Mouse (Mus musculus) midbrain, embryonic 13.5 days (tissue): ENCODE measurements around the gene Ralgapa2. TPM values are rescaled to one million over a fixed set of nuclear protein-coding genes. Genes with fewer than 3 reads are reported as not detected.

Experiments used
- ATAC-seq: fragments of 200-750 bp; cut with Nextera tagmentation; 2 replicates; pipeline ENCODE4 v1.8.0; 2017; ENCODE audit warnings: mild to moderate bottlenecking, moderate TSS enrichment, moderate library complexity
- H3K27ac ChIP-seq: fragments of 300-500 bp; sonication (generic); 2 replicates; pipeline ENCODE4 v1.5.1; 2015; ENCODE audit warnings: inconsistent platforms, mild to moderate bottlenecking, moderate library complexity
- H3K27me3 ChIP-seq: fragments of 300-500 bp; sonication (generic); 2 replicates; pipeline ENCODE4 v1.6.1; 2015; ENCODE audit warnings: mild to moderate bottlenecking, inconsistent platforms
- H3K36me3 ChIP-seq: fragments of 300-500 bp; sonication (generic); 2 replicates; pipeline ENCODE4 v1.6.1; 2015; ENCODE audit warnings: mild to moderate bottlenecking, inconsistent platforms
- H3K4me1 ChIP-seq: fragments of 300-500 bp; sonication (generic); replicated peaks from 2 replicates; pipeline ENCODE4 v1.6.1; 2015; ENCODE audit warnings: inconsistent platforms
- H3K4me2 ChIP-seq: fragments of 300-500 bp; sonication (generic); replicated peaks from 2 replicates; pipeline ENCODE4 v1.6.1; 2015; ENCODE audit warnings: moderate library complexity, mild to moderate bottlenecking, inconsistent platforms
- H3K4me3 ChIP-seq: fragments of 300-500 bp; sonication (generic); replicated peaks from 2 replicates; pipeline ENCODE4 v1.5.1; 2015; ENCODE audit warnings: mild to moderate bottlenecking, inconsistent platforms
- H3K9ac ChIP-seq: fragments of 300-500 bp; sonication (generic); replicated peaks from 2 replicates; pipeline ENCODE4 v1.6.1; 2015; ENCODE audit warnings: mild to moderate bottlenecking, inconsistent platforms
- H3K9me3 ChIP-seq: fragments of 300-500 bp; sonication (generic); 2 replicates; pipeline ENCODE4 v1.6.1; 2016; ENCODE audit warnings: mild to moderate bottlenecking, inconsistent platforms
- WGBS: fragments of 180-500 bp; shearing (Covaris S2); methylation state at CpG from one replicate; pipeline ENCODE4 v1.1.7; 2015; 5-methylcytosine and 5-hydroxymethylcytosine counted together
- polyA plus RNA-seq: library from polyadenylated mRNA; unstranded; fragments of >200 nt; fragmentation: Nextera tagmentation; extraction: Ambion mirVana; gene quantifications from 2 replicates; pipeline ENCODE4 v1.2.1, GENCODE M21; 2015

The Ralgapa2 gene
- polyA plus RNA-seq, 1 experiment from 2014 or later, result 11.7 TPM

- Histone ChIP-seq H3K27ac (peak overlapping the region; percentile 40; the same call in 1 of the 2 replicates), H3K4me3 (no peak overlapping the region), H3K4me1 (peaks cover 49% of the 10 kb centered on the region), H3K27me3 (peaks cover 4% of the 10 kb centered on the region; the same call in 1 of the 2 replicates), H3K4me2 (no peak overlapping the region), H3K36me3 (no peaks in the 10 kb centered on the region), H3K9ac (no peak overlapping the region; the same call in 1 of the 2 replicates), H3K9me3 (no peaks in the 10 kb centered on the region)
- 60% methylated on average over 5 of the region's 5 CpGs for WGBS
- ATAC-seq, result 0 out of 2 replicates have a peak, but pooled peaks have one; percentile 35
These were observed 180.2 kb downstream of the Ralgapa2 start for GRCm38 (mm10) chr2:146331894-146332476.

- no peaks in the 10 kb centered on the region for H3K36me3 ChIP-seq
- peak overlapping the region; percentile 52 for H3K27ac ChIP-seq
- H3K4me2 ChIP-seq, result no peak overlapping the region
- H3K27me3 ChIP-seq, result peaks cover 4% of the 10 kb centered on the region; the same call in 1 of the 2 replicates
- no peak overlapping the region for H3K9ac ChIP-seq
- ATAC-seq, result peak; percentile 94
- H3K4me1 ChIP-seq, result peaks cover 46% of the 10 kb centered on the region
- no peaks in the 10 kb centered on the region for H3K9me3 ChIP-seq
- H3K4me3 ChIP-seq, result no peak overlapping the region
- 7% methylated on average over 8 of the region's 8 CpGs for WGBS
These were observed 181.3 kb downstream of the Ralgapa2 start for GRCm38 (mm10) chr2:146330772-146331281.

GRCm38 (mm10) chr2:146330101-146330500 lies 182.0 kb downstream of the Ralgapa2 start:
- no peak overlapping the region for H3K9ac ChIP-seq
- H3K27ac ChIP-seq, result peak overlapping the region; percentile 52; the same call in 1 of the 2 replicates
- ATAC-seq, result no peak
- peaks cover 49% of the 10 kb centered on the region for H3K4me1 ChIP-seq
- peaks cover 4% of the 10 kb centered on the region; the same call in 1 of the 2 replicates for H3K27me3 ChIP-seq
- WGBS, result 92% methylated on average over 1 of the region's 1 CpGs
- no peak overlapping the region for H3K4me3 ChIP-seq
- H3K9me3 ChIP-seq, result no peaks in the 10 kb centered on the region
- no peaks in the 10 kb centered on the region for H3K36me3 ChIP-seq
- H3K4me2 ChIP-seq, result no peak overlapping the region

GRCm38 (mm10) chr2:146326654-146327053 lies 185.5 kb downstream of the Ralgapa2 start:
- Histone ChIP-seq H3K27me3 (no peaks in the 10 kb centered on the region; the same call in 1 of the 2 replicates), H3K36me3 (no peaks in the 10 kb centered on the region), H3K9me3 (no peaks in the 10 kb centered on the region), H3K9ac (no peak overlapping the region), H3K4me2 (no peak overlapping the region), H3K4me3 (no peak overlapping the region), H3K4me1 (peaks cover 57% of the 10 kb centered on the region), H3K27ac (no peak overlapping the region)
- no peak for ATAC-seq
- WGBS, result 21% methylated on average over 1 of the region's 1 CpGs

- H3K4me1 ChIP-seq, result peaks cover 43% of the 10 kb centered on the region
- H3K4me3 ChIP-seq, result no peak overlapping the region
- H3K36me3 ChIP-seq, result no peaks in the 10 kb centered on the region
- H3K27me3 ChIP-seq, result no peaks in the 10 kb centered on the region; the same call in 1 of the 2 replicates
- H3K27ac ChIP-seq, result peak overlapping the region; percentile 85
- H3K4me2 ChIP-seq, result peak overlapping the region; percentile 32
- no peaks in the 10 kb centered on the region for H3K9me3 ChIP-seq
- ATAC-seq, result peak; percentile 89
- WGBS, result 3% methylated on average over 15 of the region's 15 CpGs
- peak overlapping the region; percentile 50 for H3K9ac ChIP-seq
These were observed 187.0 kb downstream of the Ralgapa2 start for GRCm38 (mm10) chr2:146324907-146325715.

GRCm38 (mm10) chr2:146324140-146324906 lies 187.8 kb downstream of the Ralgapa2 start:
- ATAC-seq, result peak; percentile 44
- peak overlapping the region; percentile 85 for H3K27ac ChIP-seq
- peaks cover 35% of the 10 kb centered on the region for H3K4me1 ChIP-seq
- H3K27me3 ChIP-seq, result no peaks in the 10 kb centered on the region; the same call in 1 of the 2 replicates
- no peak overlapping the region for H3K4me3 ChIP-seq
- no peaks in the 10 kb centered on the region for H3K9me3 ChIP-seq
- H3K9ac ChIP-seq, result peak overlapping the region; percentile 50
- WGBS, result 40% methylated on average over 3 of the region's 3 CpGs
- peak overlapping the region; percentile 32 for H3K4me2 ChIP-seq
- no peaks in the 10 kb centered on the region for H3K36me3 ChIP-seq

GRCm38 (mm10) chr2:146323528-146323927 lies 188.6 kb downstream of the Ralgapa2 start:
- no peaks in the 10 kb centered on the region for H3K9me3 ChIP-seq
- WGBS, result 88% methylated on average over 4 of the region's 4 CpGs
- no peak overlapping the region for H3K27ac ChIP-seq
- H3K27me3 ChIP-seq, result no peaks in the 10 kb centered on the region
- no peaks in the 10 kb centered on the region for H3K36me3 ChIP-seq
- no peak overlapping the region for H3K9ac ChIP-seq
- H3K4me2 ChIP-seq, result no peak overlapping the region
- peaks cover 35% of the 10 kb centered on the region for H3K4me1 ChIP-seq
- no peak overlapping the region for H3K4me3 ChIP-seq
- ATAC-seq, result no peak

- H3K36me3 ChIP-seq, result no peaks in the 10 kb centered on the region
- no peaks in the 10 kb centered on the region for H3K9me3 ChIP-seq
- no peak overlapping the region for H3K27ac ChIP-seq
- H3K4me1 ChIP-seq, result peaks cover 35% of the 10 kb centered on the region
- H3K9ac ChIP-seq, result no peak overlapping the region
- WGBS, result 76% methylated on average over 2 of the region's 2 CpGs
- no peak overlapping the region for H3K4me2 ChIP-seq
- H3K27me3 ChIP-seq, result no peaks in the 10 kb centered on the region
- no peak for ATAC-seq
- H3K4me3 ChIP-seq, result no peak overlapping the region
These were observed 189.4 kb downstream of the Ralgapa2 start for GRCm38 (mm10) chr2:146322770-146323169.

GRCm38 (mm10) chr2:146322019-146322418 lies 190.1 kb downstream of the Ralgapa2 start:
- Histone ChIP-seq H3K36me3 (no peaks in the 10 kb centered on the region), H3K27me3 (no peaks in the 10 kb centered on the region), H3K9ac (no peak overlapping the region), H3K9me3 (no peaks in the 10 kb centered on the region), H3K27ac (no peak overlapping the region), H3K4me1 (peaks cover 31% of the 10 kb centered on the region), H3K4me3 (no peak overlapping the region), H3K4me2 (no peak overlapping the region)
- no peak for ATAC-seq
- WGBS, result 90% methylated on average over 2 of the region's 2 CpGs

GRCm38 (mm10) chr2:146320666-146321065 lies 191.5 kb downstream of the Ralgapa2 start:
- Histone ChIP-seq H3K4me1 (peaks cover 23% of the 10 kb centered on the region), H3K9ac (no peak overlapping the region), H3K4me2 (no peak overlapping the region), H3K9me3 (no peaks in the 10 kb centered on the region), H3K27ac (no peak overlapping the region), H3K36me3 (no peaks in the 10 kb centered on the region), H3K4me3 (no peak overlapping the region), H3K27me3 (no peaks in the 10 kb centered on the region)
- ATAC-seq, result no peak
- WGBS, result 97% methylated on average over 2 of the region's 2 CpGs

- H3K27me3 ChIP-seq, result peaks cover 3% of the 10 kb centered on the region; the same call in 1 of the 2 replicates
- no peak overlapping the region; the same call in 1 of the 2 replicates for H3K27ac ChIP-seq
- 85% methylated on average over 5 of the region's 5 CpGs for WGBS
- no peaks in the 10 kb centered on the region for H3K36me3 ChIP-seq
- no peaks in the 10 kb centered on the region for H3K9me3 ChIP-seq
- no peak overlapping the region for H3K9ac ChIP-seq
- ATAC-seq, result no peak
- peaks cover 4% of the 10 kb centered on the region for H3K4me1 ChIP-seq
- H3K4me3 ChIP-seq, result no peak overlapping the region
- H3K4me2 ChIP-seq, result no peak overlapping the region
These were observed 197.4 kb downstream of the Ralgapa2 start for GRCm38 (mm10) chr2:146314751-146315150.
